Mouse (Mus musculus): ENCODE results near the gene Atxn2.

GRCm38 (mm10) chr5:121711174-121711927 is at the start of gene Atxn2:
- TF ChIP-seq CTCF (IDR thresholded peaks at IDR 0.05; ENCODE audit: low read depth) (no peak), EP300 (IDR thresholded peaks at IDR 0.05; ENCODE audit: low read depth) (no peak)
